Mouse (Mus musculus): ENCODE data around the gene Pex5l.

DNA sequence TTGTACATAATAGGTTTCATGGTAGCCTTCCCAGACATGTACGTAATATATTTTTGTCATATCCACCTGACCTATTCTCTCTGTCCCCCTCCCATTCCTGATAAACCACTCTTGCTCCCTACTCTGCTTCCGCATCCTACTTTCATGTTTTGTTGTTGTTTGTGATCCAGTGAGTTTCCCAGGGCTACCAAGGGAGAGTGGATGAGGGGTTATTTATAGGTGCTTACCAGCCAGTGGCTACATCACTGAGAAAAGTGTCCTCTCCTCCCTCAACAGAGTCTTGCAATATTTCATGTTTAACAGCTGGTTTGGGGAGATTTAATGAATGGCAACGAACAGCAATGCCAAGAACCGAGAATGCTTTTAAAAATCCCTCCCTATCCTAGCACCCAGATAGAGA is 82.0 kb downstream of the Pex5l start:
- TF ChIP-seq CTCF (IDR thresholded peaks at IDR 0.05; ENCODE audit: insufficient read depth, low read length) (no peak), POLR2A (IDR thresholded peaks at IDR 0.05; ENCODE audit: borderline replicate concordance, extremely low read depth, low read depth, low read length) (no peak)
